In genomic region chr14:118598757-118599156, GRCm38 (mm10) we compare ENCODE assay signal across 24 mouse cellular contexts.
"Had no signal": no experiment of that assay in that cellular context is flagged by ENCODE, and none has a peak within 500 bp of the region (broad histone marks: within the 10 kb centered on the region; RNA-seq: fewer than 3 reads in every experiment).

No protein-coding gene starts in this region.

- H3K9ac ChIP-seq: embryonic facial prominence, embryonic 12.5 days; embryonic facial prominence, embryonic 13.5 days; embryonic facial prominence, embryonic 15.5 days; forebrain, embryonic 12.5 days; forebrain, embryonic 13.5 days; forebrain, embryonic 15.5 days; forebrain, postnatal 0 days had no signal

- H3K36me3 ChIP-seq: embryonic facial prominence, embryonic 10.5 days; embryonic facial prominence, embryonic 13.5 days; embryonic facial prominence, embryonic 15.5 days; forebrain, embryonic 12.5 days; forebrain, embryonic 15.5 days; heart, embryonic 10.5 days had no signal

- H3K9me3 ChIP-seq: embryonic facial prominence, embryonic 10.5 days; embryonic facial prominence, embryonic 12.5 days; embryonic facial prominence, embryonic 13.5 days; embryonic facial prominence, embryonic 15.5 days; forebrain, embryonic 10.5 days; forebrain, embryonic 12.5 days; forebrain, embryonic 13.5 days; forebrain, embryonic 15.5 days; heart, embryonic 10.5 days had no signal

- H3K4me3 ChIP-seq: embryonic facial prominence, embryonic 10.5 days; embryonic facial prominence, embryonic 12.5 days; embryonic facial prominence, embryonic 13.5 days; embryonic facial prominence, embryonic 15.5 days; erythroblast, embryonic 14.5 days; forebrain, embryonic 10.5 days; forebrain, embryonic 12.5 days; forebrain, embryonic 13.5 days; forebrain, embryonic 15.5 days; gastrocnemius, adult 2 months; heart, adult 2 months; heart, embryonic 10.5 days had no signal

- H3K4me1 ChIP-seq: embryonic facial prominence, embryonic 15.5 days had no signal

- H3K27ac ChIP-seq: embryonic facial prominence, embryonic 10.5 days; embryonic facial prominence, embryonic 12.5 days; embryonic facial prominence, embryonic 13.5 days; embryonic facial prominence, embryonic 15.5 days; forebrain, embryonic 10.5 days; forebrain, embryonic 12.5 days; forebrain, embryonic 13.5 days; forebrain, embryonic 15.5 days; gastrocnemius, adult 2 months; heart, adult 2 months; heart, embryonic 10.5 days had no signal

- DNase-seq: cerebellum, adult 9-10 months; cerebellum, adult 9-11 months; cerebellum, postnatal 14 days; cerebellum, postnatal 25 days; cerebellum, postnatal 36 days; embryo, embryonic 11 days; forebrain, postnatal 0 days; gastrocnemius, adult 2 months; gastrocnemius, postnatal 10 days; gastrocnemius, postnatal 14 days; gastrocnemius, postnatal 25 days; gastrocnemius, postnatal 36 days; heart, adult 18-20 months; heart, adult 2 months had no signal

- H3K4me2 ChIP-seq: embryonic facial prominence, embryonic 12.5 days; embryonic facial prominence, embryonic 13.5 days; embryonic facial prominence, embryonic 15.5 days; forebrain, embryonic 12.5 days; forebrain, embryonic 13.5 days; forebrain, embryonic 15.5 days had no signal

- H3K27me3 ChIP-seq: embryonic facial prominence, embryonic 12.5 days; embryonic facial prominence, embryonic 13.5 days; embryonic facial prominence, embryonic 15.5 days; forebrain, embryonic 13.5 days; forebrain, embryonic 15.5 days had no signal
